Mouse (Mus musculus) heart, postnatal 0 days (tissue): ENCODE results near the gene Jak3. TPM values are rescaled to one million over a fixed set of nuclear protein-coding genes. Genes with fewer than 3 reads are reported as not detected.

Source experiments
- ATAC-seq: fragments of 200-750 bp; cut with Nextera tagmentation; 2 replicates; pipeline ENCODE4 v1.8.0; 2017; ENCODE audit warnings: low read depth, moderate number of reproducible peaks, moderate library complexity; ENCODE audit not compliant: insufficient read depth
- DNase-seq: peaks from one replicate; pipeline ENCODE4 v3.0.0-alpha.2; 2016; ENCODE audit warnings: low spot score
- H3K27ac ChIP-seq: fragments of 300-500 bp; sonication (generic); 2 replicates; pipeline ENCODE4 v1.5.1; 2014; ENCODE audit warnings: low read depth, mild to moderate bottlenecking
- H3K27me3 ChIP-seq: fragments of 300-500 bp; sonication (generic); 2 replicates; pipeline ENCODE4 v1.6.1; 2014; ENCODE audit warnings: low read length, mixed read lengths; ENCODE audit not compliant: control insufficient read depth, insufficient read depth
- H3K36me3 ChIP-seq: fragments of 300-500 bp; sonication (generic); replicated peaks from 2 replicates; pipeline ENCODE4 v1.6.1; 2014; ENCODE audit warnings: low read length, mixed read lengths; ENCODE audit not compliant: control insufficient read depth, insufficient read depth
- H3K4me1 ChIP-seq: fragments of 300-500 bp; sonication (generic); 2 replicates; pipeline ENCODE4 v1.6.1; 2014; ENCODE audit warnings: antibody characterized with exemption; ENCODE audit not compliant: control insufficient read depth, insufficient read depth
- H3K4me2 ChIP-seq: fragments of 300-500 bp; sonication (generic); 2 replicates; pipeline ENCODE4 v1.6.1; 2014; ENCODE audit warnings: low read depth, mild to moderate bottlenecking, low read length, moderate library complexity
- H3K4me3 ChIP-seq: fragments of 300-500 bp; sonication (generic); 2 replicates; pipeline ENCODE4 v1.5.1; 2014; ENCODE audit warnings: low read depth, low read length
- H3K9ac ChIP-seq: fragments of 300-500 bp; sonication (generic); replicated peaks from 2 replicates; pipeline ENCODE4 v1.6.1; 2014; ENCODE audit warnings: low read depth, low read length, mixed read lengths
- H3K9me3 ChIP-seq: fragments of 300-500 bp; sonication (generic); replicated peaks from 2 replicates; pipeline ENCODE4 v1.6.1; 2016; ENCODE audit warnings: low read length; ENCODE audit not compliant: control insufficient read depth
- CTCF ChIP-seq: IDR thresholded peaks from 2 replicates; pipeline ENCODE4 v1.5.1; 2016; ENCODE audit warnings: antibody characterized with exemption, control low read depth, low read depth
- EP300 ChIP-seq: IDR thresholded peaks from 2 replicates; pipeline ENCODE4 v1.6.1; 2016; ENCODE audit warnings: antibody characterized with exemption, low read depth
- WGBS: fragments of 180-500 bp; shearing (Covaris S2); extraction: QIAGEN DNeasy Blood & Tissue Kit; methylation state at CpG from one replicate; pipeline ENCODE4 v1.1.7; 2014; 5-methylcytosine and 5-hydroxymethylcytosine counted together
- polyA plus RNA-seq: library from polyadenylated mRNA; unstranded; fragments of >200 nt; fragmentation: Nextera tagmentation; extraction: Ambion mirVana; gene quantifications from 2 replicates; pipeline ENCODE4 v1.2.1, GENCODE M21; 2015
- total RNA-seq: library from RNA; depleted of rRNA; stranded (reverse); fragments of >200 nt; gene quantifications from 2 replicates; pipeline ENCODE4 v1.2.3, GENCODE M21; 2014; ENCODE audit warnings: low replicate concordance

Jak3 gene
- total and polyA plus RNA-seq, 2 experiments from 2014 or later: 5.7 to 16.9 TPM

DNA sequence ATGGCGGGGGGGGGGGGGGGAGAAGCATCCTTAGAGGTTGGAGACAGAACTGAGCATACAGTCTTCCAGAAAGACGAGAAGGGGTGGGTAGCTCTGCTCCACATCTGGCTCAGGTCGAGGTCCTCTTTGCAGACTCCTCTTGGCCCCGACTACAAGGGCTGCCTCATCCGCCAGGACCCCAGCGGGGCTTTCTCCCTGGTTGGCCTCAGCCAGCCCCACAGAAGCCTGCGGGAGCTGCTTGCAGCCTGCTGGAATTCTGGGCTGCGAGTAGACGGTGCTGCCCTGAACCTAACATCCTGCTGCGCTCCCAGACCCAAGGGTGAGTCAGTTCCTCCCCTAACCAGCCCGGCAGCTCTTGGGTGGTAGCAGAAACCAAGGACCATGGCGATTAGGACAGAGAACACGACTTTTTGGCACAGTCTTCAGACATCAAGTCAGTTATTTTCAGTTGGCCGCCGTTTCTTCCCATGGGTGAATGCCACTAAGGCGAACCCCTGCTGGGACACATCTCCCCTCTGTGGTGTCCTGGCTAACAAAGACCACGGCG lies 5.3 kb downstream of the Jak3 start:
- TF ChIP-seq EP300: no peak
- TF ChIP-seq CTCF: no peak

DNA sequence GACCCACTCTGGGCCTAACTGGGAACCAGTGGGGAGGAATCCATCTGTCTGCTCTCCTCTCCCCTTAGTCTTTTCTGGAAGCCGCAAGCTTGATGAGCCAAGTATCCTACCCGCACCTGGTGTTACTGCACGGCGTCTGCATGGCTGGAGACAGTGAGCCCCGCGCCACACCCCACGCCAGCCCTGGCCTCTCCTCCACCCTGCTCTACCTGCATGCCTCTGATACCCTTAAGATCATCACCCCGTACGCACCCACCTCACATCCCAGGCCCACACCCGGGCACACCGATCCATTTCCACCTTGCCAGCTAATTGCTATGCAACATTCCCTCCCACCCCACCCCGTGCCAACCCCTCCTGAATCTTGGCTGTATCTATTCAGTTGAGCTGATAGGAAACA lies 6.7 kb downstream of the Jak3 start:
- Histone ChIP-seq H3K36me3 (no peaks in the 10 kb centered on the region), H3K9ac (no peak overlapping the region), H3K4me2 (no peak overlapping the region), H3K4me3 (no peak overlapping the region), H3K27me3 (peaks cover 84% of the 10 kb centered on the region), H3K9me3 (no peaks in the 10 kb centered on the region), H3K4me1 (peaks cover 17% of the 10 kb centered on the region), H3K27ac (no peak overlapping the region)
- TF ChIP-seq EP300 (no peak), CTCF (no peak)
- DNase-seq: no peak
- ATAC-seq: no peak
- WGBS: 80% methylated on average over 12 of the region's 12 CpGs

More for the DNA sequence above, 5.3 kb downstream of the Jak3 start:
- Histone ChIP-seq H3K4me3 (no peak overlapping the region), H3K9ac (no peak overlapping the region), H3K9me3 (no peaks in the 10 kb centered on the region), H3K27ac (no peak overlapping the region), H3K4me2 (no peak overlapping the region), H3K4me1 (peaks cover 15% of the 10 kb centered on the region), H3K27me3 (peaks cover 70% of the 10 kb centered on the region), H3K36me3 (no peaks in the 10 kb centered on the region)
- no peak for ATAC-seq
- WGBS: 29% methylated on average over 18 of the region's 18 CpGs
- DNase-seq: no peak

- Histone ChIP-seq H3K36me3 (no peaks in the 10 kb centered on the region), H3K4me3 (no peak overlapping the region), H3K4me2 (no peak overlapping the region), H3K4me1 (peaks cover 10% of the 10 kb centered on the region), H3K27me3 (peaks cover 99% of the 10 kb centered on the region), H3K27ac (no peak overlapping the region), H3K9me3 (no peaks in the 10 kb centered on the region), H3K9ac (no peak overlapping the region)
- DNase-seq (no peak), ATAC-seq (no peak)
- WGBS: 46% methylated on average over 10 of the region's 10 CpGs
- TF ChIP-seq EP300: no peak
- no peak for TF ChIP-seq CTCF
Measured at GRCm38 (mm10) chr8:71684701-71685100, 8.6 kb downstream of the Jak3 start.

GRCm38 (mm10) chr8:71685573-71685972 lies 9.5 kb downstream of the Jak3 start:
- H3K27me3 ChIP-seq: peaks cover 100% of the 10 kb centered on the region
- H3K9ac ChIP-seq: no peak overlapping the region
- no peaks in the 10 kb centered on the region for H3K9me3 ChIP-seq
- no peak for ATAC-seq
- TF ChIP-seq CTCF (no peak), EP300 (no peak)
- DNase-seq: no peak
- no peak overlapping the region for H3K27ac ChIP-seq
- H3K4me1 ChIP-seq: peaks cover 6% of the 10 kb centered on the region; the same call in 1 of the 2 replicates
- 23% methylated on average over 29 of the region's 29 CpGs for WGBS
- peak overlapping the region; percentile 17 for H3K4me3 ChIP-seq
- H3K4me2 ChIP-seq: peak overlapping the region; percentile 35
- H3K36me3 ChIP-seq: no peaks in the 10 kb centered on the region

DNA sequence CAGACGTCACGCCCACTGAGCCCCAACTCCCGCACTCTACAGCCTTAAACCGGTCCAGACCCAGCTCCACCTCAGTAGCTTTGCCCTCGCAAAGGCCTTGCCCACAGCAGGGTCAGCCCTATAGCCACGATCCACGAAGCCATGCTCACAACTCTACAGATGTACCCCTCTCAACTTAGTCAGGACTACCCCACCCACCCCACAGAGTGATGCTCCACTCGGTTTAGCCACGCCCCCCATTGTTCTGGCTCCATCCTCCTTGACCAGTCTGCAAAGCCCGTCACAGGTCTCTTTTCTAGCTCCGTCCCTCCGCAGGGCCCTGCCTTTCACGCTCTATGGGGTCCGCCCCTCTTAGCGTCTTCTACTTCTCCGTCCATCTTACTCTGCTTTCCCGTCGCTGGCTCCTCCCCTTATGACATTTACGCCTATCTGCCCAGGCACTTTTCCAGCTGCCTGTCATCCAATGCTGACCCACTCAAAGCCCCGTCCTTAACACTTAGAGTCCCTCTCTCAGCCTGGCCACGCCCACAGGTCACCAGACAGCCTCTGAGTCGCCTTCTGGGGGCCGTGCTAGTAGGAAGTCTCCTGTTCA lies 10.1 kb downstream of the Jak3 start:
- DNase-seq (peak; percentile 54), ATAC-seq (peak; percentile 45)

DNA sequence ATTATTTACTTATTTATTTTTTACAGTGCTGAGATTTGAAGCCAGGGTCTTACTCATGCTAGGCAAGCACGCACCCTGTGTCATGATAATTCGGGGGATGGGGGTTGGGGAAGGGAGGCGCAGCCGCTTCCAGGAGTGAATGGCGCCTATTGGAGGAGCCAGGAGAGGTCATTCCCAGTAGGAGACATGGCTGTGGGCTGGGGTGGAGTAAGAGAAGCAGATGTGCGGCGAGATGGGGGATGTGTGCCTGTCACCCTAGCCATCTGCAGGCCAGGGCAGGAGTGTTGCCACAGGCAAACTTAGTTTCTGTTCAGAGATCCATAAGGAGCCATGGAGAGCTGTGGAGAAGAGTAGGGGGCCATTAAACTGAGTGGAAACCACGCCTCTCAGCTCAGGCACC lies 11.5 kb downstream of the Jak3 start:
- no peak for DNase-seq
- Histone ChIP-seq H3K4me1 (peaks cover 6% of the 10 kb centered on the region; the same call in 1 of the 2 replicates), H3K9me3 (no peaks in the 10 kb centered on the region), H3K4me2 (no peak overlapping the region), H3K36me3 (no peaks in the 10 kb centered on the region), H3K9ac (no peak overlapping the region), H3K27ac (no peak overlapping the region), H3K27me3 (peaks cover 97% of the 10 kb centered on the region), H3K4me3 (no peak overlapping the region)
- ATAC-seq: no peak
- TF ChIP-seq EP300 (no peak), CTCF (no peak)
- WGBS: 26% methylated on average over 8 of the region's 8 CpGs

More for the DNA sequence above, 10.1 kb downstream of the Jak3 start:
- no peaks in the 10 kb centered on the region for H3K9me3 ChIP-seq
- peak overlapping the region; percentile 37; the same call in 1 of the 2 replicates for H3K4me2 ChIP-seq
- TF ChIP-seq CTCF (no peak), EP300 (no peak)
- H3K27ac ChIP-seq: no peak overlapping the region
- peak overlapping the region; percentile 17 for H3K4me3 ChIP-seq
- H3K4me1 ChIP-seq: peaks cover 6% of the 10 kb centered on the region; the same call in 1 of the 2 replicates
- no peak overlapping the region for H3K9ac ChIP-seq
- peaks cover 97% of the 10 kb centered on the region for H3K27me3 ChIP-seq
- 14% methylated on average over 23 of the region's 23 CpGs for WGBS
- no peaks in the 10 kb centered on the region for H3K36me3 ChIP-seq
